Mouse (Mus musculus) cerebellum, adult 11-12 months (tissue): ENCODE results near the gene Hoxa6.

ENCODE experiments used
- DNase-seq: peaks from one replicate; pipeline ENCODE4 v3.0.0; 2022

Hoxa6 gene

DNA sequence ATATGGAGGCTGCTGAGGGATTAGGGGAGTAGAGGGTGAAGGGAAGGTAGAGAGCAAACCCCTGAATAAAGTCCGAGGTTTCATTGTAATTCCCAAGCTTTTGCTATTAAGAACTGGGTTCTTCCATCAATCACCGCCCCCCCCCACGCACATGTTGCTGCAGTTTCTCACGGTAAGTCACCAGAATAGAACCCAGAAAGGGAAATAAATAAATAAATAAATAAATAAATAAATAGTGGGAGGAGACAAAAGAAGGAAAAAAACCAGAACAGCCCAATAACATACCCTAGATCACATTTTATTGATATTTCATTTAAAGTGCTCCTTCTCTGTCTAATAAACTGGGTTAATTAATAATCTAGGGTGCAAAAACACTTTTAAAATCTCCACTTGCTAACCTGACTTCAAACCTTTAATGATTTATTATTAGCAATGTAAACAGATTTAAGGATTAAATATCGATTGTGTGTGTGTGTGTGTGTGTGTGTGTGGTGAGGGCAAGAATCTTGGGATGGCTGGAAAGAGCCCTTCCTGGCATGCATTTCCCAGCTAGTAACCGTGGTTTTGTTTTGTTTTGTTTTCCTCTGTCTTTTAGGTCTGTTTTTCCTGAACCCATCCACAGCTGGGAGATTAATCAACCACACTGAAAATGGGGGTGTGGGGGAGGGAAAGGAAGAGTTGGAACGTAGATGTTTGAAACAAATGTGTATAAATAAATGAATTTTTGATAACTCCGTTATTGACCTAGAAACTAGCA, 47.0 kb downstream of the Hoxa6 start:
- DNase-seq, result no peak

DNA sequence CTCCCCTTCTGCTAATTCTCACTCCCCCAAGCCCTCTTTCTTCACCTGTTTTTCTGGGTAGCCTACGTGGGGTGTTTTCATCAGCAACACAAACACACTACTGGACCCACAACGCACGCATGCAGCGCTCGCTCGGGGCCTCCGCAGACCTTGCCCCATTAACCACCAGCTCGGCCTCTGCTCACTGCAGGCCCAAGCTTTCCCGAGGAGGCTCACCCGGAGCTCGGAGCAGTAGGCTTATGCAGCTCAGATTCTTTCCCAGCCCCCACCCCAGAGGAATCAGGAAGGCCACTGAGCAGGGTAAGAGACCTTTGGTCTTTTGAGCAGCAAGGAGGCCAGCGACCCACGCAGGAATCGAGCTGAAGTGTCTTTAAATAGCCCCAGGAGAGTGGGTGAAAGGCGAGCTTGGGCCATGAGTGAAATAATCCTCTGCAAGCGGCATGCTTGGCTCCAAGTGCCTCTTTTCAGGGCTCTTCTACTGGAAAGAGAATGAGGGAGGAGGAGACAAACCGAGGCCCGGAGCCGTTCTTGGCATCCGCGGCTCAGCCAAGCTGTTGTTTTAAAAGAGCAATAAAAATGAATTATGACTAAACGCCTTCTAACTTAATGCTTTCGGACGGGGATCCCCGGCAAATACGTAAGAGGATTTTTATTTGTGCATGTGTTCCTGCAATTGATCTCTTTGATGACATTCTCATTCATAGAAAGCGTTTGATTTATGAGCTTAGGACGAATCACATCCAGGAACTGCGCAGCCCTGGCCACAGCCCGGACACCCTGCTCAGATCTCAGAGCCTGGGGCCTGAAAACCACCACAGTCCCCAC, 47.8 kb downstream of the Hoxa6 start:
- DNase-seq, result no peak

DNA sequence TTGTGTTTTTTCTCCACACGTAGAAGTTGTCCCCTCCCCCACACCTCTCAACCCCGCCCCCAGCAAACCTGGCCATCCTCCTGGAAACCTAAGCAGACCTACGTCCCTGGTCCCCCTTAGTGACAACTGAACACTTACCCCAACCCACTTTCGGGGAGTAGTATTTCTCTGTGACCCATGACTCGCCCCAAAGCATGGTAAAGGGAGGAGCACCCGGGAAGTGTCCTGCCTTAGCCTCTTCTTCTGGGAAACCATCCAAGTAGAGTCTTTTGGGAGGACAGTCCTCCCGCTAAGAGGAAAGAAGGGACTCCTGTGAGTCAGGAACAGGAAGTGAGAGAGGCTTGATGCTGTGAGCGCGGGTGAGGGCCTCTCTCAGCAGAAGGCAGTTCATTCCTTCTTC, 48.5 kb downstream of the Hoxa6 start:
- DNase-seq, result no peak

DNA sequence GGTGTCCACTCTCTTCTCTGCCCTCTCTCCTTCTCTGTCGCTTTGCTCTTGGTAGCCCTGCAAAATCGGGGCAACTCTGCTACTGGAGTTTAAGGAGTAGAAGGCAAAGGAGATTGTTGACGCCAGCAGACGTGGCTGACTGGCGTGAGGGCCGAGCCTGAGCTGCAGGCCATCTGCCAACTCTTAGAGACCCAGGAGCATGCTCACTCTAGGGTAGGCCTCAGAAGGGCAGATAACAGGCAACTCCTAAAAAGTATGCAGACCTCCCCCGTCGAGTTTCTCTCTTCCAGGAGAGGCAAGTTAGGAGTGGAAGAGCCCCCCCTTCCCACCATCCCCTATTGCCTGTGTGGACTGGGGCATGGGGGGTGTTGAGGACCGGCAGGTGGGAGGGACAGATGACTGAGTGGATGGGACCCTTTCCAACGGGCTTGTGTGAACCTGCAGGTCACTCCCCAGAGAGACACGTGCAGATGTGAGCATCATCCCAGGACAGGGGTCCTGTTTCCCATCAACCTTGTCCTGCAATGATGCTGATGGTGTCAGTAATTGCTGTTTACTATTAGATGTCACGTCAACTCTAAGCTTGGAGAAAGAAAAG, 49.3 kb downstream of the Hoxa6 start:
- no peak for DNase-seq

DNA sequence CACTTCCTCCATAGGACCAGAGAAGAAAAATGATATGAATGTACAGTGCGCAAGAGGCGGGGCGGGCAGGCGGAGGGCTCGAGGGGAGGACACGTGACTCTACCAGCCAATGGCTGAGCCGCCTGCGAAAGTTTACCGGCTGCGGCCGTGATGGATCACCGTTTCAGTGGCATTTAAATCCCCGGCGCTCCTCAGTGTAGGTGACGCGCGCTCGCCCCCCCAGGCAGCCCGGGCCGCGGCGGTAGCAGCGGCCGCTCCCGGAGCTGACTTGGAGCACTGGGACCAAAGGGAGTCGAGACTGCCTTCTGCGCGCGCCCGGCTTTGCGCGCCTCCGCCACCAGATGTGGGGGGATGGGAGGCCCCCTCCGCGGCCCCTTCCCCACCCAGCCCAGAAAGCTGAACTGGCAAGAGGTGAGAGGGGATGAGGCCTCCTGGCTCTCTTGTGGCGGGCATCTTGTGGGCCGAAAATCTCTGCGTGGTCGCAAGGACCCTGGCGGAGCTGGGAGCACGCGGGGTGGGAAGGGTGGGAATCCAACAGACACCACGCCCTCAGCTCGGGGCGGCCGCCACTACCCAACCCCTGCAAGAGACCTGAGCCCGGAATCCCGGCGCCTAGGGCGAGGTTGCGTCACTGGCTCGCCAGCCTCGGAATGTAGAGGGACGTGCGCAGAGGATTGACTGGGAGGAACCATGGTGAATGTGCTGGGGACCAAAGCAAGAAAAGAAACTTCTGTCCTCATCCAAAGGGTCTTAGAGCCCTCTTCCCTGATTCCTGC, 50.1 kb downstream of the Hoxa6 start, which contains the start of gene Hoxa1:
Hoxa1 (minus strand) TSS at position 42 of the 776 bp plus-strand sequence.
- no peak for DNase-seq

DNA sequence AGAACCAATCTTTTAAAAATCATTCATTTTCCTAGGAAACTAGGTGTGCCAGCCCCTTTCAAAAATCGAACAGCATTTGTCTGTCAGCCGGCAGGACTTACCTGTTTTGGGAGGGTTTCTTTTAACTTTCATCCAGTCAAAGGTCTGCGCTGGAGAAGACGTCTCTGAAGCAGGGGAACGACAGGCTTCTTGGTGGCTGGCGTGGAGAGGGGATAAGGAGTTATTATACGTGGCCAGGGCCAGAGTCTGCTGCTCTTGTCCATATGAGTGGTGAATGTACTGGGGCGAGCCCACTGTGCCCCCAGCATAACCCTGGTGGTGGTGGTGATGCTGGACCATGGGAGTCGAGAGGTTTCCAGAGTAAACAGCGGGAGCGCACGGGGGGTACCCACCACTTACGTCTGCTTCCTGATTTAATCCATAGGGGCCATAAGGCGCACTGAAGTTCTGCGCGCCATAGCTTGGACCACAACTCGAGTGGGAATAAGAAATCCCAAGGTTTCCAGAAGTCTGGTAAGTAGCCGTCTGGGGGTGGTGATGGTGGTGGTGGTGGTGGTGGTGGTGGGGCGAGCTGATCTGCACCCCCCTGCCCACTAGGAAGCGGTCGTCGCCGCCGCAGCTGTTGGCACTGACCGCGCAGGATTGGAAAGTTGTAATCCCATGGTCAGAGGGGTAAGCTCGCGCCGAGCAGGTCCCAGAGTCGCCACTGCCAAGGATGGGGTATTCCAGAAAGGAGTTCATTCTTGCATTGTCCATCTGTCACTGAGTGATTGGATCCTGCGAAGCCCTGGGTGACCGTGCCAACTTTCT, 50.9 kb downstream of the Hoxa6 start:
- DNase-seq, result no peak

DNA sequence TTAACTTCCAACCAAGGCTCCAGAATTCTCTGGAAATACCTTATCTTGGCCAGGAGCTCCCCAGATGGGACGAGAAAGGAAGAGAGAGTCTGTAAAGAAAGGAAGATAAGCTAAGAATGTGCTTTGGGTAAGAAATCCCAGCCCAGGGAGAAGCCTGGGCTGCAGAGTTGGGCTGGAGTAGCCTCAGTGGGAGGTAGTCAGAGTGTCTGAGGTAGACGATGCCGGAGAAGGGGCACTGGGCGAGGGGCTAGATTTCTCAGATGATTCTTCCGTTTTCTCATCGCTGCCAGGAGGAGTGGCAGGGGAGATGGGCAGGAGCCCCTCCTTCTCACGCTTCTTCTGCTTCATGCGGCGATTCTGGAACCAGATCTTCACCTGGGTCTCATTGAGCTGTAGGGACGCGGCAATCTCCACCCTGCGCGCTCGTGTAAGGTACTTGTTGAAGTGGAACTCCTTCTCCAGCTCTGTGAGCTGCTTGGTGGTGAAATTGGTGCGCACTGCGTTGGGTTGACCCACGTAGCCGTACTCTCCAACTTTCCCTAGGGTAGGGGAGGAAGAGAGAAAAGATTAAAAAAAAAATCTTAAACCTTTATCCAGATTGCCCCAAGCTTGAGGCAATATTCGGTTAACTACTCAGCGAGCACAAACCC, 51.8 kb downstream of the Hoxa6 start:
- no peak for DNase-seq
